Mouse (Mus musculus): ENCODE data around the gene Slc2a9. TPM values are rescaled to one million over a fixed set of nuclear protein-coding genes. Genes with fewer than 3 reads are reported as not detected.

The Slc2a9 gene
- polyA plus RNA-seq, 1 experiment = 1.1 TPM

DNA sequence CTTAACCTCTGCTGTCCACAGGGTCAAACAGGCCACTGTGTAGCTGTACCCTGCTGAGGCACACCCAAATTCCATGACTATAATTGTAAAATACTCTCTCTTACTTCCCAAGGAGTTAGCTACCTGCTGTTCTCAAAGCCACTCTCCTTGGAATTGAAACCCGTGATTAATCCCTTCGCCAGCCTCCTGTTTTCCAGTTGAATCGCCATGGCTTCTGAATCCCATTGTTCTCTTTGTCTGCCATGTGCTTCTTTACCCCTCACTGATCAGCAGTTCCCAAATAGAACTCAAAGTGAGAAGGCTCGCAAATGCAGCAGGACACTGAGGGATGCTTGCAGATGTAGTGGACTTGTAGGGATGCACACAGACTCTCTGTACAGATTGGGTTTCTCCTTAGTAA, 80.5 kb downstream of the Slc2a9 start:
- TF ChIP-seq GATA1 (IDR thresholded peaks at IDR 0.05; ENCODE audit: borderline replicate concordance, low read length) = no peak
- TF ChIP-seq FLI1 (IDR thresholded peaks at IDR 0.05; ENCODE audit: low read length) = no peak
- peaks cover 4% of the 10 kb centered on the region for H3K36me3 ChIP-seq (replicated peaks; ENCODE audit: low read length)

DNA sequence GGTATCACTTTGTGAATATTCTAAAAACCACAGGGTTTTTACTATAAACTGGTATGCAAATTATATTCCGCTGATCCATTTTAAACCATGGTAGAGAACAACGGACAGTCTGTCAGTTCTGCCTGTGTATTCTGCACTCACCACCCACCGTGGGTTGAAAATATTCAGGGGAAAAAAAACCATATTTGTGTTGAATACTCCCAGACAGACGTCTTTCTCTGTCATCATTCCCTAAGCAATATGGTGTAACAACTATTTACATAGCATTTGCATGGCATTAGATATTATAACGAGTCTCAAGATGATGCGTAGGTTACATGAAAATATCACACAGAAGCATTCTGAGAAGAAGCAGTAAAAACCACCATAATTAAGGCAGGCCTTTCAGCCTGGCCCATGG, 84.1 kb downstream of the Slc2a9 start:
- Histone ChIP-seq H3K27me3 (replicated peaks) (no peaks in the 10 kb centered on the region), H3K4me1 (no peaks in the 10 kb centered on the region)
- no peak for TF ChIP-seq FLI1 (IDR thresholded peaks at IDR 0.05; ENCODE audit: low read length)

More for the DNA sequence above, 80.5 kb downstream of the Slc2a9 start:
- Histone ChIP-seq H3K4me3 (replicated peaks) (no peak overlapping the region), H3K27me3 (replicated peaks) (no peaks in the 10 kb centered on the region), H3K4me1 (peaks cover 4% of the 10 kb centered on the region; the same call in 1 of the 2 replicates), H3K9me3 (peaks cover 13% of the 10 kb centered on the region)

DNA sequence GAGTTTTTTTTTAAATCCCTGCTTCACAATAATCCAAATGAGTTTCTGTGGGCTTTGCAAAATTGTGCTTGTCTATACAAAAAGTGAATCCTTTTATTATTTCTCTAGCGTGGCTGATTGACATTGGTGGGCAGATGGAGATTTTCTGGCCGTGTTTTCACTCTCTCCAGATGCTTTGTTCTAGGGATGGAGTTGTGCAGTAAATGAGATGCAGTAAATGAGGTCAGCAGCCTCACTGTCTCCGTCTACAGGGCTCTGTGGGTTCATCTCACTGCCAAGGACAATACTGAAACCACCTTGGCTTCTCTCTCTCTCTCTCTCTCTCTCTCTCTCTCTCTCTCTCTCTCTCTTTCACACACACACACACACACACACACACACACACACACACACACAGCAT, 99.3 kb downstream of the Slc2a9 start:
- Histone ChIP-seq H3K4me1 (no peaks in the 10 kb centered on the region), H3K9me3 (peaks cover 15% of the 10 kb centered on the region), H3K27me3 (replicated peaks) (no peaks in the 10 kb centered on the region), H3K36me3 (replicated peaks; ENCODE audit: low read length) (peaks cover under 1% of the 10 kb centered on the region), H3K4me3 (replicated peaks) (no peak overlapping the region)
- no peak for TF ChIP-seq FLI1 (IDR thresholded peaks at IDR 0.05; ENCODE audit: low read length)
- no peak for TF ChIP-seq GATA1 (IDR thresholded peaks at IDR 0.05; ENCODE audit: borderline replicate concordance, low read length)

More for the DNA sequence above, 84.1 kb downstream of the Slc2a9 start:
- Histone ChIP-seq H3K36me3 (replicated peaks; ENCODE audit: low read length) (peaks cover 13% of the 10 kb centered on the region), H3K4me3 (replicated peaks) (no peak overlapping the region), H3K9me3 (peaks cover 28% of the 10 kb centered on the region)

DNA sequence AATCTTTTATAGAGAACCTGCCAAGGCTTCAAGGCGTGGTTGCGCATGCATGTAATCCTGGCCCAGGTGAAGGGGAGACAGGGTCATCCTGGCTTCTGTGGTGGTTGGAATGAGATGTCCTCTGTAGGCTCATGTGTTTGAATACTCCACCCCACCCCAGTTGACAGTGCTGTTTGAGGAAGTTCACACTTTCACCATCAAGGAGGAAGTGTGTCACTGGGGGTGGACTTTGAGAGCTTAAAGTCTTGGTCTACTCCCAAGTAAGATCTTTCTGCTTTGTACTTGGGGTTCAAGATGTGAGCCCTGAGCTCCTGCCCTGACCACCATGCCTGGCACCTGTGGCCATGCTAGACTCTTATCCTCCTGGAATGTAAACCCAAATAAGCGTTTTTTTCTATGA, 100.7 kb downstream of the Slc2a9 start:
- peaks cover 4% of the 10 kb centered on the region for H3K36me3 ChIP-seq (replicated peaks; ENCODE audit: low read length)
- no peak overlapping the region for H3K4me3 ChIP-seq (replicated peaks)
- TF ChIP-seq FLI1 (IDR thresholded peaks at IDR 0.05; ENCODE audit: low read length) = no peak
- TF ChIP-seq GATA1 (IDR thresholded peaks at IDR 0.05; ENCODE audit: borderline replicate concordance, low read length) = no peak
- H3K9me3 ChIP-seq = peaks cover 15% of the 10 kb centered on the region
- H3K4me1 ChIP-seq = no peaks in the 10 kb centered on the region
- H3K27me3 ChIP-seq (replicated peaks) = no peaks in the 10 kb centered on the region

DNA sequence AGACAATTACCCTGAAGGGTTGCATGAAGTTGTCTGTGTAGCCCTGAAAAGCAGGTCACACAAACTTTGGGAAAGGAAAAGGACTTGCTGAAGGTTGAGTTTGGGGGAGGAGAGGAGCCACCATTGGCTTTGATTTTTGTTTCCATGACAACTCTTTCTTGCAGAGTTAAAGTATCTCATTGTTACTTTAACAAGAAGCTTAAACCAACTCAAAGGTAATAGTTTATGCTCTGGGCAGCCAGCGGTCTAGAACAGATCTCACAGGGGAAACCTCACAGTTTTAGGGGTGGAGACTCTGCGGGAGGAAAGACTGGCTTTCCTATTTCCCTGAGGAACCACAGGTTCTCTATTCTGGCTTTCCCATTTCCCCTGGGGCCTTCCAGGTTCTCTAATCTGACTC, 114.1 kb downstream of the Slc2a9 start:
- Histone ChIP-seq H3K4me3 (replicated peaks) (no peak overlapping the region), H3K36me3 (replicated peaks; ENCODE audit: low read length) (no peaks in the 10 kb centered on the region), H3K9me3 (no peaks in the 10 kb centered on the region), H3K4me1 (peaks cover 4% of the 10 kb centered on the region; the same call in 1 of the 2 replicates), H3K27me3 (replicated peaks) (peaks cover 2% of the 10 kb centered on the region)
- no peak for TF ChIP-seq GATA1 (IDR thresholded peaks at IDR 0.05; ENCODE audit: borderline replicate concordance, low read length)
- TF ChIP-seq FLI1 (IDR thresholded peaks at IDR 0.05; ENCODE audit: low read length) = no peak

DNA sequence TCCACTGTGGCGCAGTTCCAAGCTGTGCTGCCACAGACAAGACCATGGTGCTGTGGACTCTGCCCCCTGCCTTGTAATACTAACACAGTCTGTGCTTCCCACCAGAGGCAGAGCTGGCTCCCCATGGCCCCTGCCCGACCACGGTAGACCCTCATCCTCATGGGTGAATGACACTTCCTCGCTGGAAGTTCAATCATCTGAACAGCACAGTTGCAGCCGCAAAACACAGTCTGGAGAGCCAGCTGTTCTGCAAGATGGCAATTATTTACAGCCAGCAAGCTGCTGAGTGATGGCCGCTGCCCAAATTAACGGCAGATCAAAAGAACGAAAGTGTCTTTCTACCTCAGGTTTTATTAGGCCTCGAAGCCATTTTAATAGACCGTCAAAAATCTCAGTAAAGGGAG, 114.5 kb downstream of the Slc2a9 start:
- no peaks in the 10 kb centered on the region for H3K9me3 ChIP-seq
- peaks cover 4% of the 10 kb centered on the region; the same call in 1 of the 2 replicates for H3K4me1 ChIP-seq
- no peak overlapping the region for H3K4me3 ChIP-seq (replicated peaks)
- H3K27me3 ChIP-seq (replicated peaks) = peaks cover 2% of the 10 kb centered on the region
- no peaks in the 10 kb centered on the region for H3K36me3 ChIP-seq (replicated peaks; ENCODE audit: low read length)
- no peak for TF ChIP-seq GATA1 (IDR thresholded peaks at IDR 0.05; ENCODE audit: borderline replicate concordance, low read length)
- TF ChIP-seq FLI1 (IDR thresholded peaks at IDR 0.05; ENCODE audit: low read length) = no peak

DNA sequence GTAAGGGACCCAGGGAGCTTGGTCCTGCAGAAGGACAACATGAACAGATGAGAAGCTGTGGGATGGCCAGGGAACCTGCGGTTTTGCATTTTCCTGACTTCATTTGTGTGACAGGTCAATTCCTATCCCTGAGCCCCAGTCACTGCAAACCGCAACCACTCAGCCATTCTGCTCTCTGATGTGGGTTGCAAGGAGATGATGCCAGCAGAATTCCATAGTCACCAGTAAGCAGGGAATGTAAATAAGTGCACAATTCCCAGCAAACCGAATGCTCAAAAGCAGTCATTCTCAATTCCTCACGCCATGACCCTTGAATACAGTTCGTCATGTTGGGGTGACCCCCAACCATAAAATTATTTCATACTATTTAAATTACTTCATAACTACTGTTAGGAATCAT, 123.0 kb downstream of the Slc2a9 start:
- no peak for TF ChIP-seq FLI1 (IDR thresholded peaks at IDR 0.05; ENCODE audit: low read length)
- no peak for TF ChIP-seq GATA1 (IDR thresholded peaks at IDR 0.05; ENCODE audit: borderline replicate concordance, low read length)
- H3K27me3 ChIP-seq (replicated peaks) = no peaks in the 10 kb centered on the region
- H3K9me3 ChIP-seq = no peaks in the 10 kb centered on the region
- H3K4me3 ChIP-seq (replicated peaks) = no peak overlapping the region
- H3K36me3 ChIP-seq (replicated peaks; ENCODE audit: low read length) = peaks cover 8% of the 10 kb centered on the region
- H3K4me1 ChIP-seq = no peaks in the 10 kb centered on the region; the same call in 1 of the 2 replicates

DNA sequence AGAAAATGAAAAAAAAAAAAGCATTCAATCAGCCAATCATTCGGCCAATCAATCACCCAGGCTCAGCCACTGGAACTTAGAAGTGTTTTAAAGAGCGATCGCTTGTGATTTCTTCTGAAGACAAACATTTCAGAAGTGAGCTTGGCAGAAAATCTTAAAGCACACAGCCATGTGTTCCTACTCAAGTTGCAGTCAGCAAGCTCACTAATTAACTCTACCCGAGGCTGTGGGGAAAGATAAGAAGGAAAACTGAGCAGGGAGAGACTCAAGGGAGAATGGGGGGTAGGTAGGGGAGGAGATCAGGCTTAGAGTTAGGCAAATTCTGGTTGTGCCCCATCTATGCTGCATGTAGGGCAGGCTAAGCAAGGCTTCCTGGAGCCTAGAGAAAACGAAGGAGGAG, 130.6 kb downstream of the Slc2a9 start:
- TF ChIP-seq FLI1 (IDR thresholded peaks at IDR 0.05; ENCODE audit: low read length) = no peak
- no peak for TF ChIP-seq GATA1 (IDR thresholded peaks at IDR 0.05; ENCODE audit: borderline replicate concordance, low read length)
- no peak overlapping the region for H3K4me3 ChIP-seq (replicated peaks)
- H3K9me3 ChIP-seq = no peaks in the 10 kb centered on the region
- no peaks in the 10 kb centered on the region for H3K36me3 ChIP-seq (replicated peaks; ENCODE audit: low read length)
- no peaks in the 10 kb centered on the region; the same call in 1 of the 2 replicates for H3K4me1 ChIP-seq
- no peaks in the 10 kb centered on the region for H3K27me3 ChIP-seq (replicated peaks)

DNA sequence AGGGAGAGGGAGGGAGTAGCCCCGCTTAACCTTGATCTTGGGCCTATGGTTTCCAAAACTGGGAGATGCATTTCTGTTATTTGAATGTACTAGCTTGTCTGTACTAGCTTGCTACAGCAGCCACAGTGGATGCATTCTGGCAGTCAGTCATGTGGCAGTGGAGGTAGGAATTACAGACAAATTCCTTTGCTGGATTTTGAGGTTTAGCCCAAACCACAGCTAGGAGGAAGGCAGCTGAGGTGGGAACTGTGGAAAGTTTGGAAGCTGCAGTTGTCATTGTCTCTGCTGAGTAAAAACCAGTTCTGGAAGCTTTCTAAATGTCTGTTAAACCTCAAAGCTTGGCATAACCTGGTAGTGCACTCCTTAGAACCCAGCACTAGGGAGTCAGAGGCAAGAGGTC, 131.6 kb downstream of the Slc2a9 start:
- no peaks in the 10 kb centered on the region for H3K27me3 ChIP-seq (replicated peaks)
- TF ChIP-seq FLI1 (IDR thresholded peaks at IDR 0.05; ENCODE audit: low read length) (no peak), GATA1 (IDR thresholded peaks at IDR 0.05; ENCODE audit: borderline replicate concordance, low read length) (no peak)
- H3K4me1 ChIP-seq = peaks cover 5% of the 10 kb centered on the region; the same call in 1 of the 2 replicates
- H3K4me3 ChIP-seq (replicated peaks) = no peak overlapping the region
- H3K36me3 ChIP-seq (replicated peaks; ENCODE audit: low read length) = no peaks in the 10 kb centered on the region
- no peaks in the 10 kb centered on the region for H3K9me3 ChIP-seq

DNA sequence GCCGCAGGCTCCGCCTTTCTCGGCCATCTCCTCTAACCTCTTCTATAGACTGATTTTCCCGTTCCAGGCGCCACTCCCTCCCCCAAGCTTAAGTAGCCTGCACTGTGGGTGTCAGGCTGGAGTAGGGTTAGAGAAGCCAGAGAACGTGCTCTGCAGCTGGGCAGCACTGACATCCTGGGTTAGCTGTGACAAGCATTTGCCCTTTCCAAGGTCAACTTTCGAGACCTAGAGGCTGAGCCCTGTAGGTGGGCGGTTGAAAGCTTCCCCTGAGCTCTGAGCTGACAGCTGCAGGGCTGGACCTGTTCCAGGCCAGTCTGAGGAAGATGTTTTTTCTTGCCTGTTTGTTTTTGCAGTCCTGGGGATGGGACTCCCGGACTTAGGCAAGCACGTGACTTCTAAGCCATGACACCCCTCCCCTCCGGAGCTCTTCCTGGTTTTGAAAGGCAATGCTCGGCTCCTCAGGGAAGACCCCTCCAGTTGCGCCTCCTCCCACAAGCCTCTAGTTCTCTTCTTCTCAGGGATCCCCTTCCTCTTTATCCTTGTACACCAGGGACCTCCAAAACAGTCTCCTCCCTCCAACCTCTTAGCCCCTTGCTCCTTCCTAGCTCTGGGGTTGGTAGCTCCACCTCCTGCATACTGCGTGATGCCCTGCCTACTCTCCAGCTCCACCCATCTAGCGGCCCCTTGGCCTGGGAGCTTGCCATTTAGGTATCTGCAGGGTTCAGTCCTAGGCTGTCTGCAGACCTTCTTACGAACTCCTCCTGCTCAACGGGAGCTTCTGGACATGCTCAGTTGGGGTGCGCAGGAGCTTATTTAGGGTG, 136.1 kb downstream of the Slc2a9 start:
- no peaks in the 10 kb centered on the region for H3K27me3 ChIP-seq (replicated peaks)
- H3K4me1 ChIP-seq = peaks cover 5% of the 10 kb centered on the region; the same call in 1 of the 2 replicates
- peaks cover 9% of the 10 kb centered on the region for H3K36me3 ChIP-seq (replicated peaks; ENCODE audit: low read length)
- no peaks in the 10 kb centered on the region for H3K9me3 ChIP-seq
- TF ChIP-seq FLI1 (IDR thresholded peaks at IDR 0.05; ENCODE audit: low read length) = no peak
- no peak for TF ChIP-seq GATA1 (IDR thresholded peaks at IDR 0.05; ENCODE audit: borderline replicate concordance, low read length)
- H3K4me3 ChIP-seq (replicated peaks) = peak overlapping the region; percentile 50

Data from megakaryocyte, embryonic 14.5 days (primary cell).